Mouse (Mus musculus) ovary, adult 10 weeks (tissue): ENCODE data around the gene Pcdh17. TPM values are rescaled to one million over a fixed set of nuclear protein-coding genes. Genes with fewer than 3 reads are reported as not detected.

Experiments
- polyA plus RNA-seq: library from polyadenylated mRNA; stranded (reverse); fragments of 350-450 nt; fragmentation: Illumina TruSeq; extraction: RNeasy Lipid Tissue Mini Kit (QIAGEN cat#74804); gene quantifications from one replicate; pipeline ENCODE4 v1.2.3, GENCODE M21; 2014

Gene Pcdh17
- 8.9 TPM for polyA plus RNA-seq

GRCm38 (mm10) chr14:84443288-84443686, at the start of gene Pcdh17:
Gene Pcdh17, plus strand, starts transcription at chr14:84443563.

